Mouse (Mus musculus): Measurements from ENCODE around the gene Vmn2r21. TPM values are rescaled to one million over a fixed set of nuclear protein-coding genes. Genes with fewer than 3 reads are reported as not detected.
"Not testable (repeated sequence)": the region's sequence is repeated elsewhere in the genome, so short reads cannot be mapped to it uniquely, and the experiment has no call there.

Vmn2r21 gene
- not detected in 2 replicates for polyA plus RNA-seq (2012; ENCODE audit: insufficient read depth, insufficient read length, missing spikeins)

DNA sequence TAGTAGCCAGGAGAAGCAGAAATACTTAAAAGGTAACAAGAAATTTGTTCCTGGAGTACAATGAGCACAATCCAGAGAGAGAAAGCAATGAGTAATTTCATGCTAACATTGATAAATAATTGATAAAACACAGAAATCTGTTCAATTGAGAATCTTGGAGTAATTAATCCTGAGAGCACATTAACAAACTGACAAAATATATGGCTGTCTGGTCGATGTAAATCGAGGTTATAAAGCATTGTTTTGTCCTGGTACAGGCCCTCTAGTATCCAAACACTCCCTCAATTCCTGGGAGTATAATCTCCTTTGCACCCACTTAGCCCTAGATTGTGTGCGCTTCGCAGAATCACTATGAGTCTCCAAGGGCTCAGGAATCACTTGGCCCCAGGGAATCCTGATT lies at the start of gene Vmn2r21:
Gene Vmn2r21 (minus strand): TSS at position 101 of the 400 bp plus-strand sequence.
- H3K4me1 ChIP-seq (ENCODE audit: control insufficient read depth, insufficient read depth, low read length); H3K27ac ChIP-seq (ENCODE audit: insufficient read depth, low read depth, low read length); H3K4me3 ChIP-seq (ENCODE audit: insufficient read depth, low read length): not testable (repeated sequence)

DNA sequence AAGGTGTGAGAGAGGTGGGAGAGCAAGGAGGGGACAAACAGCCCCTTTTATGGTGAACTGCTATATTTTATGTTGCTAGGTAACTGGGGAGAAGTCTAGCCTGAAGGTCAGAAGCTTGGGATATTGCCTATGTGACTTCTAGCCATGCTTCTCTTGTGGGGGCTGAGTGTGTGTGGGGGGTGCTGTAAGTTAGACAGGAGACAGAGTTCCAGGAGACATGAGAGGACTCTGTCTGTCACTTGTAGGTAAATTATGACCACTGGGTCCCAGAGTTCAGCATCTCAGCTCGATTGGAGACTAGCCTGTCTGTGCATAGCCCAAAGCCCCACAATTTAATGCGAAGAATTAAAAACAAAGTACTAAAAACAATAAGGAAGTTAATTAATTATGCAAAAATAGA lies 41.5 kb upstream of the Vmn2r21 start:
- H3K4me3 ChIP-seq (ENCODE audit: insufficient read depth, low read length); H3K4me1 ChIP-seq (ENCODE audit: control insufficient read depth, insufficient read depth, low read length); H3K27ac ChIP-seq (ENCODE audit: insufficient read depth, low read depth, low read length): not testable (repeated sequence)

DNA sequence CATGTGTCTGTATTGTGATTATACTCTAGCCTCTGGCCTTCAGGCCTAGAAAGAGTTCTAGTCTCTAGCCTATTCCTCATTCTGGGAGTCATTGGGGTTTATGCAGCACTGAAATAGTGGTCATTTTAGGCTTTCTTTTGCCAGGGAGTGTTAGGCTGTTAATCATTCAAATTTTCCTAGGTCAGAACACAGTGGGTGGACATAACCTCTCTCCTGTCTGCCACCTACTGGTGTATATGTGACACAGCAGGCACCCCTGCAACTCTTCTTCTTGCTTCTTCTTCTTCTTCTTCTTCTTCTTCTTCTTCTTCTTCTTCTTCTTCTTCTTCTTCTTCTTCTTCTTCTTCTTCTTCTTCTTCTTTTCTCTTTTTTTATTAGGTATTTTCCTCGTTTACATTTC lies 6.5 kb upstream of the Vmn2r21 start:
- H3K27ac ChIP-seq (ENCODE audit: insufficient read depth, low read depth, low read length); H3K4me1 ChIP-seq (ENCODE audit: control insufficient read depth, insufficient read depth, low read length); H3K4me3 ChIP-seq (ENCODE audit: insufficient read depth, low read length): not testable (repeated sequence)

DNA sequence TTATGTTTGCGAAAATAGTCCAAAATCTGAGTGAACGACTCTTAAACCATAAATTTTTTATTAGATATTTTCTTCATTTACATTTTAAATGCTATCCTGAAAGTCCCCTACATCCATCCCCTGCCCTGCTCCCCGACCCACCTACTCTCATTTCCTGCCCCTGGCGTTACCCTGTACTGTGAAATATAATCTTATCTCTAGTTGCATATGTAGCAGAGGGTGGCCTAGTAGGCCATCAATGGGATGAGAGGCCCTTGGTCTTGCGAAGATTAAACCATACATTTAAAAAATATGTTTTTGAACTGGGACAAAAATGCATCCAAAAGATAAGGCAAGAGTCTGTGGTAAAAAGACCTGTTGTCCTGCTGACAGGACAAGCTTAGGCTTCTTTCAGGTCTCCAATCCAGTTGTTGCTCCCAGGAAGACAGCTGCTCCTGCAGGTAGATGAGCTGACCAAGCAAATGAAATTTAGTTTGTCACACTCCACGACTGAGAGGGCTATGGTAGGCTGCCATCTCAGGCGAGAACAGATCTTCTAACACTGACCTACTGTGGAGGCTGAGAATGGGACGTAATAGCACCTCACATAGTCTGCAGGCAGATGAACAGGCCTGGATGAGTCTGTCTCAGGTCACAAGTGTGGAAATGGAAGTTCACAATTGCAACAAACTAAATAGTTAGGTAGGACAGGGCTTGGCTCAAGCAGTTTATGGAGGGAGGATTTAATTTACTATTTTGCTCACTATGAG lies 10.8 kb downstream of the Vmn2r21 start:
- not testable (repeated sequence) for H3K4me3 ChIP-seq (ENCODE audit: insufficient read depth, low read length); H3K27ac ChIP-seq (ENCODE audit: insufficient read depth, low read depth, low read length); H3K4me1 ChIP-seq (ENCODE audit: control insufficient read depth, insufficient read depth, low read length)

DNA sequence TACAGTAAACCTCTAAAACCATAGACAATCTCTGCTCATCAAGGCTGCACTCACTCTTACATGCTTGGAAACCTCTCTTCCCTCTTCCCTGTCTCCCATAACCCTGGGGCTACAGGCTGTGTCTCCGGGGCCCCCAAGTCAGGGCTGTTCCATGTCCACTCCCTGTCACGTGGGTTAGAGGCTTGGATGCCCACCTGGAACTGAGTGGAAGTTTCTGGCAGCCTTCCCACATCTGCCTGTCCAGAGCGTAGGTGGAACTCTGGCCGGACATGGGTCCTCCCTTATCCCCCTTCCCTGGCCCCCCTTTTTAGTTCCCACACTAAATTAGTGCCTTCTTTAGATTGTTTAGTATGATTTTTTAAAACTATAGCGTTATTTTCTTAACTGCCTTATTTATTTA lies 60.2 kb downstream of the Vmn2r21 start:
- not testable (repeated sequence) for H3K4me3 ChIP-seq (ENCODE audit: insufficient read depth, low read length); H3K4me1 ChIP-seq (ENCODE audit: control insufficient read depth, insufficient read depth, low read length); H3K27ac ChIP-seq (ENCODE audit: insufficient read depth, low read depth, low read length)

DNA sequence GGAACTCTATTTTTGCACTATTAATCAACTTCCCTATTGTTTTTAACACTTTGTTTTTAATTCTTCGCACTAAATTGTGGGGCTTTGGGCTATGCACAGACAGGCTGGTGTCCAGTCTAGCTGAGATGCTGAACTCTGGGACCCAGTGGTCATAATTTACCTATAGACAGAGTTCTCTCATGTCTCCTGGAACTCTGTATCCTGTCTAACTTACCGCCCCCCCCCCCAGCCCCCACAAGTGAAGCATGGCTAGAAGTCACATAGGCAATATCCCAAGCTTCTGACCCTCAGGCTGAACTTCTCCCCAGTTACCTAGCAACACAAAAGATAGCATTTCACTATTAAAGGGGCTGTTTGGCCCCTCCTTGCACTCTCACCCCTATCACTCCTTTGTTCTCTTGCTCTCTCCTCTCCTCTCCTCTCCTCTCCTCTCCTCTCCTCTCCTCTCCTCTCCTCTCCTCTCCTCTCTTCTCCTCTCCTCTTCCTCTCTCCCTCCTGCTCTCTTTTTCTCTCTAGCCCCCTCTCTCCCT lies 60.7 kb downstream of the Vmn2r21 start:
- not testable (repeated sequence) for H3K4me1 ChIP-seq (ENCODE audit: control insufficient read depth, insufficient read depth, low read length); H3K4me3 ChIP-seq (ENCODE audit: insufficient read depth, low read length); H3K27ac ChIP-seq (ENCODE audit: insufficient read depth, low read depth, low read length)

DNA sequence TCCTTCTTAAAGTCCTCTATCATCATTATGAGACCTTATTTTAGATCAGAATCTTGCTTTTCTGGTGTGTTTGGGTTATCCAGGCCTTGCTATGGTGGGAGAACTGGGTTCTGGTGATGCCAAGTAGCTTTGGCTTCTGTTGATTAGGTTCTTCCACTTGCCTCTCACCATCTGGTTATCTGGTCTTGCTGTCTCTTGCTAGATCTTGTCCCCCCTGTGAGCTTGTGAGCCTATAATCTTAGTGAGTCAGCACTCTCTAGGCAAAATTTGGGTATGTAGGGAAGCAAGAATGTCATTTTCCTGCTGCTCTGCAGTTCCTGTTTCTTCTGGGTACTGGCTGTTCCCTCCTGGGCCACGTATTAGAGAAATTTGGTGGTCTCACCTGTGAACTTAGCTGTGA lies 64.6 kb downstream of the Vmn2r21 start:
- H3K27ac ChIP-seq (ENCODE audit: insufficient read depth, low read depth, low read length); H3K4me3 ChIP-seq (ENCODE audit: insufficient read depth, low read length); H3K4me1 ChIP-seq (ENCODE audit: control insufficient read depth, insufficient read depth, low read length): not testable (repeated sequence)

Other genes with a start within 250 kb of the Vmn2r21 start
- 30.8 and 49.5 TPM in 2 replicates for gene Clec4e, start 243.5 kb downstream of the Vmn2r21 start, polyA plus RNA-seq (2012; ENCODE audit: insufficient read depth, insufficient read length, missing spikeins)
- gene Vmn2r19, start 225.1 kb downstream of the Vmn2r21 start, polyA plus RNA-seq (2012; ENCODE audit: insufficient read depth, insufficient read length, missing spikeins) = not detected in 2 replicates
- 0.05 and 0.07 TPM in 2 replicates for gene Vmn2r20, start 115.3 kb downstream of the Vmn2r21 start, polyA plus RNA-seq (2012; ENCODE audit: insufficient read depth, insufficient read length, missing spikeins)
- not detected in 2 replicates for gene Vmn2r22, start 117.3 kb upstream of the Vmn2r21 start, polyA plus RNA-seq (2012; ENCODE audit: insufficient read depth, insufficient read length, missing spikeins)
- gene Vmn2r23, start 169.3 kb upstream of the Vmn2r21 start, polyA plus RNA-seq (2012; ENCODE audit: insufficient read depth, insufficient read length, missing spikeins) = 0.08 and 0.09 TPM in 2 replicates
- 0.15 and 0.31 TPM in 2 replicates for gene Vmn2r24, start 245.5 kb upstream of the Vmn2r21 start, polyA plus RNA-seq (2012; ENCODE audit: insufficient read depth, insufficient read length, missing spikeins)